Mouse (Mus musculus) brain, embryonic 14.5 days (tissue): ENCODE results near the gene Axin1. TPM values are rescaled to one million over a fixed set of nuclear protein-coding genes. Genes with fewer than 3 reads are reported as not detected.
A peak's percentile ranks its signal among the peaks of the same experiment; 100 is the strongest.

Experiments used
- DNase-seq: peaks from one replicate; pipeline ENCODE4 v3.0.0-alpha.2; 2011; ENCODE audit warnings: low read depth
- CTCF ChIP-seq: fragments of 200-500 bp; IDR thresholded peaks from 2 replicates; pipeline ENCODE4 v1.5.1; 2012; ENCODE audit warnings: inconsistent platforms, mild to moderate bottlenecking, moderate library complexity, borderline replicate concordance; ENCODE audit not compliant: insufficient read depth, insufficient read length; ENCODE audit errors: extremely low read depth
- POLR2A ChIP-seq: fragments of 200-500 bp; IDR thresholded peaks from 2 replicates; pipeline ENCODE4 v1.6.1; 2012; ENCODE audit warnings: mild to moderate bottlenecking, inconsistent platforms, borderline replicate concordance; ENCODE audit not compliant: poor library complexity, insufficient read depth, insufficient read length, severe bottlenecking; ENCODE audit errors: extremely low read depth
- polyA plus RNA-seq: library from polyadenylated mRNA; depleted of rRNA; stranded (reverse); fragments of >200 nt; gene quantifications from 2 replicates; pipeline ENCODE4 v1.2.3, GENCODE M21; 2012; rRNA removed

Axin1 gene
- polyA plus RNA-seq, 1 experiment = 31.6 TPM

- no peak for TF ChIP-seq CTCF
- no peak for TF ChIP-seq POLR2A
Observed at GRCm38 (mm10) chr17:26240120-26240790, 101.8 kb downstream of the Axin1 start.

GRCm38 (mm10) chr17:26240990-26241389 lies 102.5 kb downstream of the Axin1 start:
- no peak for TF ChIP-seq CTCF
- TF ChIP-seq POLR2A = no peak
- no peak for DNase-seq

More at GRCm38 (mm10) chr17:26240120-26240790, 101.8 kb downstream of the Axin1 start:
- DNase-seq = no peak

- DNase-seq = peak; percentile 65
- no peak for TF ChIP-seq POLR2A
- peak; percentile 23; the same call in 1 of the 2 replicates for TF ChIP-seq CTCF
Observed at GRCm38 (mm10) chr17:26243471-26244100, 105.1 kb downstream of the Axin1 start.

- no peak for TF ChIP-seq CTCF
- TF ChIP-seq POLR2A = peak; percentile 76
- peak; percentile 98 for DNase-seq
Observed at GRCm38 (mm10) chr17:26244101-26244841, 105.8 kb downstream of the Axin1 start, which contains the start of gene Fam234a. Gene Fam234a, minus strand, starts transcription at chr17:26244242.

Other genes with a start within 250 kb of the Axin1 start
- gene Rab40c, start 219.0 kb upstream of the Axin1 start, polyA plus RNA-seq = 88.3 and 98.8 TPM in 2 replicates
- gene Pigq, start 193.8 kb upstream of the Axin1 start, polyA plus RNA-seq = 117 and 126 TPM in 2 replicates
- gene Nhlrc4, start 193.7 kb upstream of the Axin1 start, polyA plus RNA-seq = 0.08 and 0.56 TPM in 2 replicates
- gene A930017K11Rik, start 186.1 kb upstream of the Axin1 start, polyA plus RNA-seq = 0.66 and 1.0 TPM in 2 replicates
- gene Capn15, start 152.9 kb upstream of the Axin1 start, polyA plus RNA-seq = 50.4 and 50.5 TPM in 2 replicates
- gene Rab11fip3, start 69.1 kb upstream of the Axin1 start, polyA plus RNA-seq = 68.5 and 82.4 TPM in 2 replicates
- gene Decr2, start 48.4 kb upstream of the Axin1 start, polyA plus RNA-seq = 26.8 and 28.6 TPM in 2 replicates
- gene Nme4, start 43.1 kb upstream of the Axin1 start, polyA plus RNA-seq = 35.1 and 61.4 TPM in 2 replicates
- gene Tmem8, start 25.4 kb upstream of the Axin1 start, polyA plus RNA-seq = 11.8 and 12.9 TPM in 2 replicates
- 94.9 and 119 TPM in 2 replicates for gene Mrpl28, start 15.2 kb upstream of the Axin1 start, polyA plus RNA-seq
- gene Pdia2, start 60.4 kb downstream of the Axin1 start, polyA plus RNA-seq = 0.09 and 0.14 TPM in 2 replicates
- 6.7 and 12.4 TPM in 2 replicates for gene Rgs11, start 64.3 kb downstream of the Axin1 start, polyA plus RNA-seq
- 31.6 and 47.6 TPM in 2 replicates for gene Arhgdig, start 69.1 kb downstream of the Axin1 start, polyA plus RNA-seq
- gene Fam234a, start 105.6 kb downstream of the Axin1 start, polyA plus RNA-seq = 28.5 and 33.7 TPM in 2 replicates
- 111 and 114 TPM in 2 replicates for gene Luc7l, start 114.2 kb downstream of the Axin1 start, polyA plus RNA-seq